Mouse (Mus musculus) neural tube, embryonic 12.5 days (tissue): ENCODE results near the gene Rad17. TPM values are rescaled to one million over a fixed set of nuclear protein-coding genes. Genes with fewer than 3 reads are reported as not detected.
A peak's percentile ranks its signal among the peaks of the same experiment; 100 is the strongest.

ENCODE experiments used
- ATAC-seq: fragments of 200-750 bp; cut with Nextera tagmentation; 2 replicates; pipeline ENCODE4 v1.8.0; 2017; ENCODE audit warnings: low read depth, mild to moderate bottlenecking, moderate TSS enrichment, moderate library complexity; ENCODE audit not compliant: low FRiP score
- H3K27ac ChIP-seq: fragments of 300-500 bp; sonication (generic); 2 replicates; pipeline ENCODE4 v1.5.1; 2016
- H3K27me3 ChIP-seq: fragments of 300-500 bp; sonication (generic); replicated peaks from 2 replicates; pipeline ENCODE4 v1.6.1; 2016; ENCODE audit warnings: mild to moderate bottlenecking
- H3K36me3 ChIP-seq: fragments of 300-500 bp; sonication (generic); 2 replicates; pipeline ENCODE4 v1.6.1; 2016; ENCODE audit warnings: mild to moderate bottlenecking
- H3K4me1 ChIP-seq: fragments of 300-500 bp; sonication (generic); 2 replicates; pipeline ENCODE4 v1.6.1; 2016
- H3K4me2 ChIP-seq: fragments of 300-500 bp; sonication (generic); replicated peaks from 2 replicates; pipeline ENCODE4 v1.6.1; 2016; ENCODE audit warnings: mild to moderate bottlenecking
- H3K4me3 ChIP-seq: fragments of 300-500 bp; sonication (generic); 2 replicates; pipeline ENCODE4 v1.5.1; 2016
- H3K9ac ChIP-seq: fragments of 300-500 bp; sonication (generic); 2 replicates; pipeline ENCODE4 v1.6.1; 2016; ENCODE audit warnings: mild to moderate bottlenecking
- H3K9me3 ChIP-seq: fragments of 300-500 bp; sonication (generic); 2 replicates; pipeline ENCODE4 v1.6.1; 2016; ENCODE audit warnings: mild to moderate bottlenecking
- WGBS: fragments of 180-500 bp; shearing (Covaris S2); methylation state at CpG from one replicate; pipeline ENCODE4 v1.1.7; 2016; 5-methylcytosine and 5-hydroxymethylcytosine counted together
- polyA plus RNA-seq: library from polyadenylated mRNA; unstranded; fragments of >200 nt; fragmentation: Nextera tagmentation; extraction: Ambion mirVana; gene quantifications from 2 replicates; pipeline ENCODE4 v1.2.1, GENCODE M21; 2016

The Rad17 gene
- polyA plus RNA-seq, 1 experiment from 2014 or later: 24.0 TPM

DNA sequence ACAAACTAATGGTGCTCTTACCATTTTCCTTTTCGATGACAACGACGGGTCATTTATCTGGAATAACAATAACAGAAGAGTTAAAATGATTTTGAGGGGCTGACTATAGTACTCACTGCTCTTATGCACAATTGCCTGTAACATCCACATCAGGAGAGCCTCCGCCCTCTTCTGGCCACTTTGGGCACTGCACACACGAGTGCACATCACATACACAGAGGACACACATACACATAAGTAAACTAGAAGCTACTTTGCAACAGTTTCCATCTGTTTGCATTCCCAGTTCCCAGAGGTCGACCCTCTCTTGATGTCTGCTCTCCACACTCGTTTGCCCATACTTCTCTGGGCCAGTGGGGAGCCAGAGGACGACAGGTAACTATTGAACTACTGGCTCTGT lies 43.1 kb downstream of the Rad17 start:
- Histone ChIP-seq H3K4me3 (no peak overlapping the region), H3K27ac (no peak overlapping the region), H3K27me3 (no peaks in the 10 kb centered on the region), H3K4me2 (no peak overlapping the region), H3K4me1 (no peaks in the 10 kb centered on the region), H3K9ac (no peak overlapping the region), H3K36me3 (no peaks in the 10 kb centered on the region), H3K9me3 (peaks cover 5% of the 10 kb centered on the region; the same call in 1 of the 2 replicates)
- ATAC-seq: no peak
- WGBS: 90% methylated on average over 8 of the region's 8 CpGs

DNA sequence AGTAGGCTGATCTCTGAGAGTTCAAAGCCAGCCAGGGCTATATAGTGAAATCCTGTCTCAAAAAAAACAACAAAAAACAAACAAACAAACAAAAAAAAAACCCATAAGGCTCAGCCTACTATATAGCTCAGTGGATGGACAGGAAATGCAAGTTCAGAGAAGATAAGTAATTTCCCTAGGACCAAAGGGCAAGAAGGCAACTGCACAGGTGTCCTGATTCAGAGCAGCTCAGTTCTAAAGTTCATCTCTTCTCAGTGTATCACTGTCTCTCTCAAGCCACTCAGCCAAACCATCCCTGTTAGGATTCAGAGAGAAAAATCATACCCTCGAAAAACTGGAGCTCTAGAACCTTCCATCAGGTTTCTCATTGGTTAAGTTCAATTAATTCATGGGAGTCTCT lies 45.0 kb downstream of the Rad17 start:
- H3K36me3 ChIP-seq: no peaks in the 10 kb centered on the region
- no peak overlapping the region for H3K4me2 ChIP-seq
- H3K9ac ChIP-seq: no peak overlapping the region
- ATAC-seq: no peak
- H3K27me3 ChIP-seq: no peaks in the 10 kb centered on the region
- no peak overlapping the region for H3K4me3 ChIP-seq
- no peaks in the 10 kb centered on the region for H3K4me1 ChIP-seq
- H3K27ac ChIP-seq: no peak overlapping the region
- WGBS: 77% methylated on average over 1 of the region's 1 CpGs
- peaks cover 5% of the 10 kb centered on the region; the same call in 1 of the 2 replicates for H3K9me3 ChIP-seq

DNA sequence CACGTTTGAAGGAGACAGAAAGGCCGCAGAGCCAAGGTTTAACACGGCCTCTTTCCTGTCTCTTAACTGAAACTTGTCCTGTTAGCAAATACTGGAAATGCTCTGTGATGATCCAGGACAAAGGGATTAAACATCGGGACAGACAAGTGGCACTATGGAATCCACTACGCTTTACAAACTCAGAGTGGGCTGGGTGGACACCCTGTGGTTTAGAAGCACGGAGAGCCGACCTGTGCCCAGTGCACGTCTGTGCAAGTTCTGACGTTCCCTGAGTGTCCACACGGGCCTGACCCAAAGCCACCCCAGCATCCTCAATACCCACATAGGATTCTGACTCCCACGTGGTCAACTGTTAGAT lies 47.1 kb downstream of the Rad17 start:
- Histone ChIP-seq H3K4me1 (no peaks in the 10 kb centered on the region), H3K9ac (no peak overlapping the region), H3K4me2 (no peak overlapping the region), H3K9me3 (peaks cover 5% of the 10 kb centered on the region; the same call in 1 of the 2 replicates), H3K27ac (no peak overlapping the region), H3K36me3 (no peaks in the 10 kb centered on the region), H3K4me3 (no peak overlapping the region), H3K27me3 (no peaks in the 10 kb centered on the region)
- 90% methylated on average over 11 of the region's 11 CpGs for WGBS
- no peak for ATAC-seq

DNA sequence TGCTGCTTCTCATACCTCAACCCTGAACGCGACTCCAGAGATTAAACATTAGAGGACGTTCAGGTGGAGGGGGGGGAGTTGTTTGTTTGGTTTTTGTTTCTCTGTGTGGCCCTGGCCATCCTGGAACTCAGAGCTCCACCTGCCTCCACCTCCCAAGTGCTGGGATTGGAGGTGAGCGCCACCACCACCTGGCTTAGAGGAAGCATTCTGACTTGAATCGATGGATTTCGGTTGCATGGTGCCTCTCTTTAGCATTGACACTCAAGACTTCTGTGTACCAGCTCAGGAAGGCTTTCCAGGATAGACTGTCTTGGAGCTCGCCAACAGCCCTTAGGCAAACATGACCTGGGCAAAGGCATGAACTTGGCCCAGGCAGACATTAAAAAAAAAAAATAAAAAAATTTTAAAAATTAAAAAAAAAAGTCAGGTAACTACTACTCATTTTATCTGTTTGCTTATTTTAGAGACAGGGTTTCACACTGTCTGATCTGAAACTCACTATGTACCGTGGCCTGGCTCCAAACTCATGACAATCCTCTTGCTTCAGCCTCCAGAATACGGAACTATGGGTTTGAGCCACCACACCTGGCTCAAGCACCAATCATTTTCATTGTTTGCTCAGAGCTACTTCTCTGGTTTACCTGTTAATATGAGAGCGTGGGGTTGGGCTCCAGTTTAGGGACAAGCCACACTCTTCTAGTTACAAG lies 47.7 kb downstream of the Rad17 start:
- 87% methylated on average over 10 of the region's 10 CpGs for WGBS
- Histone ChIP-seq H3K9ac (no peak overlapping the region), H3K27me3 (no peaks in the 10 kb centered on the region), H3K4me1 (no peaks in the 10 kb centered on the region), H3K36me3 (no peaks in the 10 kb centered on the region), H3K4me2 (no peak overlapping the region), H3K4me3 (no peak overlapping the region), H3K27ac (no peak overlapping the region), H3K9me3 (peaks cover 5% of the 10 kb centered on the region; the same call in 1 of the 2 replicates)
- no peak for ATAC-seq

DNA sequence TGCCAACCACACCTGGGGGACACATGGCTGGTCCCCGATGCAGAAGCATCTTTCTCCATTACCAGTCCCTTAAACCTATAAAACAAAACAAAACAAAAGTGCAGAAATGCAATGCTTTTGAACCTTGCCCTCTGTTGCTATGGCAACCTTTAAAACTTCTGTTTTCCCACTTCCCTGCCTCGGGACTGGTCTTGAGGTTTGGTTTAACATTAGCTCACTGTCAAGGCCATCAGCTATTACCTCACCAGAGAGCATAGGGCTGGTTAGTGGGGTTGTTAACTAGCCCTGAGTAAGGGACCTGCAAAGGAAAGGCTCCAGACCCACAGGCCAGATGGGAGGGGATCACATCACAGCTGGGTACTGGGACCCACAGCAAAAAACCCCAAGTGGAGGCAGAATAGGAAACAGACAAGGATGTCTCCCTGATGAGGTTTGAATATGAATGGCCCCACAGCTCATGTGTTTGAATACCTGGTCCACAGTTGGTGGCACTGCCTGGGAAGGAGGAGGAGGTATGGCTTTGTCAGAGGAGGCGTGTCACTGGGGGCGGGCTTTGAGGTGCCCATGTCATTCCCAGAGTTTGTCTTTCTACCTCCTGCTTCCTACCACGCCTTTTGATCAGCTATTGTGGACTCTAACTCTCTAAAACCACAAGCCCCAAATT lies 48.5 kb downstream of the Rad17 start:
- no peak for ATAC-seq
- Histone ChIP-seq H3K4me2 (no peak overlapping the region), H3K9ac (no peak overlapping the region), H3K36me3 (no peaks in the 10 kb centered on the region), H3K27ac (no peak overlapping the region), H3K27me3 (no peaks in the 10 kb centered on the region), H3K9me3 (no peaks in the 10 kb centered on the region), H3K4me3 (no peak overlapping the region), H3K4me1 (no peaks in the 10 kb centered on the region)
- WGBS: 61% methylated on average over 5 of the region's 5 CpGs

DNA sequence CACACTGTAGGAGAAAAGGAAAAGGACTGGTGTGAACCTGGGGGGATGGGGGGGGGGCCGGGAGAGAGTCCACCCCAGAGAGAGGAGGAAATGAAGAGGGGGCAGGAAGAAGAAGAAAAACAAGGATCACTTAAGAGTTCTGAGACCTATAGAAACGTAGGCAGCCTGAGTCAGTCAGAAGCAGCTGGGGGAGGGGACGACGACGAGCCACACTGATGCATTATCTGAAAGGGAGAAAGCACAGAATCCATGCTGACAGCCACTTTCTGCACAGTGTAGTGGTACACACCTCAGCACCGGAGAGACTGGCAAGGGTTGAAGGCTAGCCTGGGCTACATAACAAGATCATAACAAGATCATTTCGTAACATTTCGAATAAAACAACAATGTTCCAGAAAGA lies 49.8 kb downstream of the Rad17 start:
- H3K27me3 ChIP-seq: no peaks in the 10 kb centered on the region
- no peak overlapping the region for H3K4me3 ChIP-seq
- H3K4me2 ChIP-seq: no peak overlapping the region
- ATAC-seq: no peak
- H3K27ac ChIP-seq: no peak overlapping the region
- no peaks in the 10 kb centered on the region for H3K4me1 ChIP-seq
- 72% methylated on average over 8 of the region's 8 CpGs for whole genome bisulfite sequencing
- no peaks in the 10 kb centered on the region for H3K36me3 ChIP-seq
- H3K9me3 ChIP-seq: no peaks in the 10 kb centered on the region
- no peak overlapping the region for H3K9ac ChIP-seq

DNA sequence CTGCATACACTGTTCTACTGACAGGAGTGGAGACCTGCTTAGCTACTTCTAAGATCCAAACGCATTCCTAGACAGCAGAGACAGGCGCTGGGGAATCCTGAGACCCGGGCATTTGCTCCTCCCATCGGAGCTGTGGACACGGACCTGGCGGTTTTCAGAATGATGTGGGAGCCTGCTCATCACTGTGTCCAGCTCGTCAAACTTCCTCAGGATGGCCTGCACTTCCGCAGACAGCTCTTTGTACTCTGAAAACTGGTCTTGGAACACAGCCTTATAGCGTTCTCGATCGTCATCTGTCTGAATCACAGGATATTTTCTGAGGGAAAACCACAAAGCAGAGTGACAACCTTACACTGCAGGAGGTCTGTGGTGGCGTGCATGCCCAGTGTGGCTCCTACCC lies 50.5 kb downstream of the Rad17 start:
- no peaks in the 10 kb centered on the region for H3K36me3 ChIP-seq
- no peak overlapping the region for H3K4me2 ChIP-seq
- H3K27ac ChIP-seq: no peak overlapping the region
- H3K4me1 ChIP-seq: no peaks in the 10 kb centered on the region
- no peak overlapping the region for H3K9ac ChIP-seq
- no peaks in the 10 kb centered on the region for H3K27me3 ChIP-seq
- no peak overlapping the region for H3K4me3 ChIP-seq
- WGBS: 84% methylated on average over 12 of the region's 12 CpGs
- H3K9me3 ChIP-seq: no peaks in the 10 kb centered on the region
- ATAC-seq: no peak

DNA sequence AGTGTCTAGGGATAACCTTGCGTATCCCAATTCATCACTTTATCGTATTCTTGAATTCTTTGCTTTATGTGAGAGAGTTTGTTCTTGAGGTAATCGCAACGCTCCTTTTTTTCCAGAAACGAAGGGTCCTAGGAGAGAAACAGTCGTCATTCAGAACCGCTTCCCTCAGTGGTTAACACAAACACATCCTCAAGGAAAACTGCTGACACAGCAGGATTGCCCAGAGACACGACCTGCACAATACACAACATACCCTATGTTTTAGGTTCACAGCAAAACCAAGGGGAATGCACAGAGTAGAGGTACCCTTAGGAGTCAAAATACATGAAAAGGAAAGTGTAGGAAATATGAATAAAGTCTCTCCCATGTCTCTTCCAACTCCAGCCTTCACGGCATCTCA lies 53.6 kb downstream of the Rad17 start:
- Histone ChIP-seq H3K4me3 (no peak overlapping the region), H3K27ac (no peak overlapping the region), H3K9me3 (no peaks in the 10 kb centered on the region), H3K4me1 (no peaks in the 10 kb centered on the region), H3K27me3 (no peaks in the 10 kb centered on the region), H3K4me2 (no peak overlapping the region), H3K36me3 (no peaks in the 10 kb centered on the region), H3K9ac (no peak overlapping the region)
- ATAC-seq: no peak
- 84% methylated on average over 9 of the region's 9 CpGs for WGBS

DNA sequence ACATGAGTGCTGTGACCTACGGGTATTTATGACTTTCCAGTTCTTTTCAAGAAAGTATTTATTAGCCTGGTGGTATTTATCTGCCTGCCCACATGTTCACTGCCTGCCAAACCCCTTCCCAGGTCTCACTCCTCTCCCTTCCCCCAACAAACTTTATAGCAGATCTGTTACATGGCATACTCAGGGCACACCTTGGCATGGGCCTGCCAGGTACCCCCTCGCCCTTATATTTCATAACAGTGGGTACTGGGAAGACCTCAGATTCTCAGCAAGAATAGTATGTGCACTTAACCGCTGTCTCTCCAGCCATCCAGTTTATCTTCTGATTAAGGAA lies 55.3 kb downstream of the Rad17 start:
- no peak overlapping the region for H3K9ac ChIP-seq
- H3K4me1 ChIP-seq: no peaks in the 10 kb centered on the region
- no peaks in the 10 kb centered on the region for H3K27me3 ChIP-seq
- no peak overlapping the region for H3K4me2 ChIP-seq
- no peaks in the 10 kb centered on the region for H3K36me3 ChIP-seq
- H3K4me3 ChIP-seq: no peak overlapping the region
- WGBS: 74% methylated on average over 3 of the region's 3 CpGs
- H3K9me3 ChIP-seq: no peaks in the 10 kb centered on the region
- no peak for ATAC-seq
- no peak overlapping the region for H3K27ac ChIP-seq

DNA sequence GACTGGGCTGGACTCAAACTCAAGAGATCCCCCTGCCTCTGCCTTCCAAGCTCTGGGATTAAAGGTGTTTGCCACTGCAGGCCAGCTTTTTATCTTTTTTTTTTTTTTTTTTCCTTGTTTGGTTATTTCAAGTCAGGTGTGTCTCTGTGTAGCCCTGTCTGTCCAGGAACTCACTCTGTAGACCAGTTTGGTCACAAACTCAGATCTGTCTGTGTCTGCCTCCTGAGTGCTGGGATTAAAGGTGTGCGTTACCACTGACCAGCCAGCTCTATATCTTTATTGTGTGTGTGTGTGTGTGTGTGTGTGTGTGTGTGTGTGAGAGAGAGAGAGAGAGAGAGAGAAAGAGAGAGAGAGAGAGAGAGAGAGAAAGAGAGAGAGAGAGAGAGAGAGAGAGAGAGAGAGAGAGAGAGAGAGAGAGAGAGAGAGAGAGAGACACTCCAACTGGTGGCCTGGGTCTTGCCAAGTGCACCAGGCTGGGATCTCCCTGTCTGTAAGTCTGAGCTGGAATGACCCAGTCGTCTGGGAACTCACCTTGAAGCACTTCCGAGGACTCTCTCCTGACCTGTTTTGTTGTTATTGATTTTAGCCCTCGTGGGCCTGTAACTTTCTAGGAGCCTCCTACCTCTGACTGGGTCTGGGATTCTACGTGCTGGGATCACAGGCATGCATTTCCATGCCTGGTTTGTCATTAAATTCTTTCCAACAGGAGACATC lies 55.9 kb downstream of the Rad17 start:
- H3K9me3 ChIP-seq: no peaks in the 10 kb centered on the region
- H3K9ac ChIP-seq: no peak overlapping the region
- no peak for ATAC-seq
- H3K27ac ChIP-seq: no peak overlapping the region
- no peaks in the 10 kb centered on the region for H3K36me3 ChIP-seq
- WGBS: 69% methylated on average over 5 of the region's 5 CpGs
- no peak overlapping the region for H3K4me2 ChIP-seq
- H3K27me3 ChIP-seq: no peaks in the 10 kb centered on the region
- H3K4me1 ChIP-seq: no peaks in the 10 kb centered on the region
- no peak overlapping the region for H3K4me3 ChIP-seq

DNA sequence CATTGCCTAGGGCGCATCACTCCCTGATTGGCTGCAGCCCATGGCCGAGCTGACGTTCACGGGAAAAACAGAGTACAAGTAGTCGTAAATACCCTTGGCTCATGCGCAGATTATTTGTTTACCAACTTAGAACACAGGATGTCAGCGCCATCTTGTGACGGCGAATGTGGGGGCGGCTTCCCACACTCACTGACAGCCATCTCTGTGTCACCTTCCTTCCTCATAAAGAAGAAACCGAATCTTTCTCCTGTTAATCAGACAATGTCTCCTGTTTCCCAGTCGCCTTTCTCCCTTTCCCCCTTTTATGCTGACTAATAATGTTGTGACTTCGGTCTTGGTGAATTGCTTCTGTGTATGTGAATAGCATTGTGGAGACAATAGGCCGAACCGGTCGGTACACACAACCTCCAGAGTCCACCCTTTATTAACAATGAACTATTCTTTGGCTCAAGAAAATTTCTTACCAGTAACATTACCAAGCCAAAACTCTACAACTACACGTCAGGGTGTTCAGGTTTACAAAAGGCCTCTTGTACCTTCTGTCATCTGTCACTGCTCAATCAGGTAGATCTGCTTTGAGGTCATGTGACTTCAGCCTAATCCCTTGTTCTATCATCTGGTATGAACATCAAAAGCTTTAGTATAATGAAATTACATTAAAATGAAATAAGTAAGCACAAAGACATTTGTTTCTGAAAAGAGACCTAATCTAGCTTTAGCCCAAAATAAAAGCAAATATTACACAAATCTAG lies 56.6 kb downstream of the Rad17 start:
- H3K4me1 ChIP-seq: no peaks in the 10 kb centered on the region
- no peak overlapping the region for H3K4me3 ChIP-seq
- H3K9me3 ChIP-seq: no peaks in the 10 kb centered on the region
- 55% methylated on average over 12 of the region's 17 CpGs for WGBS
- H3K27ac ChIP-seq: no peak overlapping the region
- no peak overlapping the region for H3K9ac ChIP-seq
- H3K36me3 ChIP-seq: no peaks in the 10 kb centered on the region
- no peaks in the 10 kb centered on the region for H3K27me3 ChIP-seq
- ATAC-seq: peak; percentile 72
- H3K4me2 ChIP-seq: peak overlapping the region; percentile 31; the same call in 1 of the 2 replicates

DNA sequence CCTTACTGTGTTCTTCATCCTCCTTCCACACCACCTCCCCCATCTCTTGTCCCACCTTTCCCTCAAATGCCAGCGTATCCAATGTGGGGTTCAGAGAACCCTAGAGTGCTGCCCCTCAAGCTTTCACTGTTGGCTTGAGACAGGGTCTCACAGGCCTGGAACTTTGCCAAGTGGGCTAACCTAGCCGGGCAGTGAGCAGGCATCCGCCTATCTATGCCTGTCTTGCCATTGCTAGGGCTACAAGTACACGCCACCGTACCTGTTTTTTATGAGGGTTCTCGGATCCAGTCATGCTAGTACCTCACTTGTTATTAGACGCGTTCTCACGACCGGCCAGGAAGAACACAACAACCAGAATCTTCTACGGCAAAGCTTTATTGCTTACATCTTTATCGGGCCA lies 62.2 kb downstream of the Rad17 start:
- no peak for ATAC-seq
- Histone ChIP-seq H3K4me2 (no peak overlapping the region), H3K4me3 (no peak overlapping the region)

More for the DNA sequence above, 62.2 kb downstream of the Rad17 start:
- Histone ChIP-seq H3K36me3 (no peaks in the 10 kb centered on the region), H3K9ac (no peak overlapping the region), H3K4me1 (no peaks in the 10 kb centered on the region), H3K9me3 (no peaks in the 10 kb centered on the region), H3K27ac (no peak overlapping the region), H3K27me3 (no peaks in the 10 kb centered on the region)
- WGBS: 85% methylated on average over 12 of the region's 12 CpGs
